Mouse (Mus musculus): Measurements from ENCODE around the gene Tcp11x2. TPM values are rescaled to one million over a fixed set of nuclear protein-coding genes. Genes with fewer than 3 reads are reported as not detected.

Tcp11x2 gene
- polyA plus RNA-seq, 1 experiment from 2014 or later, result not detected

DNA sequence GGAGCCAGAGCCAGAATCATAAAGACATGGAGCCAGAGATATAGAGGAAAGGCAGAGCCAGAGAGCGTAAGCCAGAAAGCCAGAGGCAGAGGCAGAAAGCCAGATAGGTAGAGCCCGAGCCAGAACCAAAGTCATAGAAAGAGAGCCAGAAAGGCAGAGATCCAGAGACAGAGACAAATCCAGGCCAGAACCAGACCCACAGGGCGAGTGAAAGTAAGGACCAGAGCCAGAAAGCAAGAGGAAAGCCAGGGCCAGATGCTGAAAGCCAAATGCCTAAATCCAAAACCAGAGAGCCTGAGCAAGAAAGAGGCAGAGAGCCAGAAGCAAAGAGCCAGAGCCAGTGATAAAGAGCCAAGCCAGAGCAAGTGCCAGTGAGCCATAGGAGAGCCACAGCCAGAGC lies 5.8 kb downstream of the Tcp11x2 start:
- WGBS, result 61% methylated on average over 3 of the region's 3 CpGs
- Histone ChIP-seq H3K4me1 (ENCODE audit: control insufficient read depth, insufficient read depth, low read length) (no peaks in the 10 kb centered on the region), H3K9me3 (ENCODE audit: control insufficient read depth, low read length) (no peaks in the 10 kb centered on the region), H3K27me3 (replicated peaks; ENCODE audit: control insufficient read depth, insufficient read depth, low read length) (no peaks in the 10 kb centered on the region; the same call in 1 of the 2 replicates), H3K4me3 (ENCODE audit: low read depth, low read length) (no peak overlapping the region), H3K9ac (ENCODE audit: low read depth, low read length) (no peak overlapping the region), H3K36me3 (ENCODE audit: control insufficient read depth, insufficient read depth, low read length) (no peaks in the 10 kb centered on the region), H3K27ac (replicated peaks; ENCODE audit: low read depth, low read length) (no peak overlapping the region), H3K4me2 (ENCODE audit: low read depth, low read length) (no peak overlapping the region)
- DNase-seq (ENCODE audit: low spot score) (no peak), ATAC-seq (ENCODE audit: low read depth) (no peak)

DNA sequence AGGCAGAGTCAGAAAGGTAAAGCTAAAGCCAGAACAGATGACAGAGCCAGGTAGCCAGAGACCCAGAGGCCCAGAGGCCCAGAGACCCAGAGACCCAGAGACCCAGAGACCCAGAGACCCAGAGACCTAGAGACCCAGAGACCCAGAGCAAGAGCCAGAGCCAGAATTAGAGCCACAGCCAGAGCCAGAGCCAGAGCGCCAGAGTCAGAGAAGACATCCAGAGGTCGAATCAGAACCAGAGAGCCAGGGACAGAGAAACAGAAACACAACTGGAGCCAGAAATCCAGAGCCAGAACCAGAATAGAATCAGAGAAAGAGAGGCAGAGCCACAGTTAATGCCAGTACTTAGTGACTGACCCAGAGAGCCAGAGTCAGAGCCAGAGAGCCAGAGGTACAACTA lies 11.7 kb downstream of the Tcp11x2 start:
- DNase-seq (ENCODE audit: low spot score) (no peak), ATAC-seq (ENCODE audit: low read depth) (no peak)
- no peaks in the 10 kb centered on the region for H3K36me3 ChIP-seq (ENCODE audit: control insufficient read depth, insufficient read depth, low read length)
- no peak overlapping the region for H3K27ac ChIP-seq (replicated peaks; ENCODE audit: low read depth, low read length)
- H3K4me1 ChIP-seq (ENCODE audit: control insufficient read depth, insufficient read depth, low read length), result no peaks in the 10 kb centered on the region
- H3K27me3 ChIP-seq (replicated peaks; ENCODE audit: control insufficient read depth, insufficient read depth, low read length), result no peaks in the 10 kb centered on the region; the same call in 1 of the 2 replicates
- H3K4me2 ChIP-seq (ENCODE audit: low read depth, low read length), result no peak overlapping the region
- H3K9me3 ChIP-seq (ENCODE audit: control insufficient read depth, low read length), result no peaks in the 10 kb centered on the region
- H3K9ac ChIP-seq (ENCODE audit: low read depth, low read length), result no peak overlapping the region
- no peak overlapping the region for H3K4me3 ChIP-seq (ENCODE audit: low read depth, low read length)
- 73% methylated on average over 2 of the region's 2 CpGs for WGBS

DNA sequence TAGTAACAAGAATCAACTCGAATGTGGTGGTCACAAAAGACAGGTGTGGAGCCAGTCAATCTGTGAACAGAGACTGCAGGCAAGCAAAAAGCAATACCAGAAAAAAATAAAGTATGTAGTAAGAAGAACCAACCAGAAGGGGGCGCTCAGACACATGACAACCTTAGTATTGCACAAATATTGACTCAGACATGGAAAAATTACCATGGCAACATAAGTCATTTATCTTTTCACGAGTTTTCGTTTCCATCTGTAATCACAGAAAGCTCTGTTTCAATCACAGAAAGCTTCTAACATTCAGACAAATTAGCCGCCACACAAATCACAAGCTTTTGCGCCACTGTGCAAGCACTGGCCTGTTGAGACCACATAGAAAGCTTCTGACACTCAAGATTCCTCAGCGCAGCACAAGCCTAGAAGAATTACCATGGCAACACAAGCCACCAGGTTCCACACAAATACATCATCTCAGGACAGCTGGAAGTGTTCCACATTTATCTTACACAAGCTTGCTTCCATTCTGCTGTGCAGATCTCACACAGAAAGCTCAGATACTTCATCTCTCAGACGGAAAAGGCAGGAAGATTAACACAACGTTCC lies 41.3 kb downstream of the Tcp11x2 start:
- H3K4me3 ChIP-seq (ENCODE audit: low read depth, low read length), result no peak overlapping the region
- peak; percentile 3 for DNase-seq (ENCODE audit: low spot score)
- H3K4me2 ChIP-seq (ENCODE audit: low read depth, low read length), result no peak overlapping the region
- WGBS, result 43% methylated on average over 9 of the region's 9 CpGs
- H3K9me3 ChIP-seq (ENCODE audit: control insufficient read depth, low read length), result no peaks in the 10 kb centered on the region
- no peaks in the 10 kb centered on the region for H3K27me3 ChIP-seq (replicated peaks; ENCODE audit: control insufficient read depth, insufficient read depth, low read length)
- no peaks in the 10 kb centered on the region for H3K36me3 ChIP-seq (ENCODE audit: control insufficient read depth, insufficient read depth, low read length)
- no peak overlapping the region for H3K27ac ChIP-seq (replicated peaks; ENCODE audit: low read depth, low read length)
- H3K4me1 ChIP-seq (ENCODE audit: control insufficient read depth, insufficient read depth, low read length), result no peaks in the 10 kb centered on the region
- no peak overlapping the region for H3K9ac ChIP-seq (ENCODE audit: low read depth, low read length)
- no peak for ATAC-seq (ENCODE audit: low read depth)

DNA sequence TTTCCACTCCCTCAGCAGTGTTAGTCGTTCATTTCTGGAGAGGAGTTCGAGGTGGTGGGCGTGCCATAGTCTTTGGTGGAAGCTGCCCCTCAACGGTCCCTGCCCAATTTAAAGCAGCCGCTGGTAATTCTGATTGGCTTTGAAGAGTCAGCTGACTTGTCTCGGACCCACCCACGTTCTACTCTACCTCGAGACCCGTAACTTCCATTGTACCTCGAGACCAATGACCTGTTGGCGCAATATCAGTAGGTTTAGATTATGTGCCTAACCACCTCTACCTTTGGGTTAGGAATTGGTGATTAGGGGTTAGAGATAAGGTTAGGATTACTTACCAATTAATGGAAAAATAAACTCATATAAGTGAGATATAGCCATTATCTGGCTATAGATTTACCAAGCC lies 66.0 kb downstream of the Tcp11x2 start, which contains the start of gene Prame:
Gene Prame, minus strand, starts transcription at position 101 of the 400 bp plus-strand sequence.
- no peak for ATAC-seq (ENCODE audit: low read depth)
- 86% methylated on average over 11 of the region's 11 CpGs for WGBS

More for the DNA sequence above, 66.0 kb downstream of the Tcp11x2 start, which contains the start of gene Prame:
- no peak for DNase-seq (ENCODE audit: low spot score)
- H3K4me2 ChIP-seq (ENCODE audit: low read depth, low read length), result no peak within 1 kb of the TSS
- no peak within 1 kb of the TSS for H3K9ac ChIP-seq (ENCODE audit: low read depth, low read length)
- no peaks in the 10 kb centered on the region for H3K36me3 ChIP-seq (ENCODE audit: control insufficient read depth, insufficient read depth, low read length)
- H3K27me3 ChIP-seq (replicated peaks; ENCODE audit: control insufficient read depth, insufficient read depth, low read length), result 0 out of 2 replicates have a peak, but pooled peaks cover 6% of the 10 kb centered on the region
- no peaks in the 10 kb centered on the region for H3K9me3 ChIP-seq (ENCODE audit: control insufficient read depth, low read length)
- no peaks in the 10 kb centered on the region for H3K4me1 ChIP-seq (ENCODE audit: control insufficient read depth, insufficient read depth, low read length)
- H3K27ac ChIP-seq (replicated peaks; ENCODE audit: low read depth, low read length), result no peak within 1 kb of the TSS
- no peak within 1 kb of the TSS for H3K4me3 ChIP-seq (ENCODE audit: low read depth, low read length)

Other genes with a start within 250 kb of the Tcp11x2 start
- 0.19 TPM in 1 of 2 replicates, not detected in the other for gene AV320801, start 199.2 kb downstream of the Tcp11x2 start, polyA plus RNA-seq (2014; fragmentation: Nextera tagmentation; extraction: Ambion mirVana)
- 0.24 and 0.35 TPM in 2 replicates for gene Nxf7, start 95.0 kb downstream of the Tcp11x2 start, polyA plus RNA-seq (2014; fragmentation: Nextera tagmentation; extraction: Ambion mirVana)
- gene Prame, start 66.1 kb downstream of the Tcp11x2 start, polyA plus RNA-seq (2014; fragmentation: Nextera tagmentation; extraction: Ambion mirVana), result 0.62 and 0.70 TPM in 2 replicates
- 1.0 and 1.3 TPM in 2 replicates for gene Tmsb15a, start 31.5 kb upstream of the Tcp11x2 start, polyA plus RNA-seq (2014; fragmentation: Nextera tagmentation; extraction: Ambion mirVana)
- gene Armcx5, start 48.9 kb upstream of the Tcp11x2 start, polyA plus RNA-seq (2014; fragmentation: Nextera tagmentation; extraction: Ambion mirVana), result 6.9 and 9.2 TPM in 2 replicates
- 56.4 and 59.2 TPM in 2 replicates for gene Gprasp1, start 48.9 kb upstream of the Tcp11x2 start, polyA plus RNA-seq (2014; fragmentation: Nextera tagmentation; extraction: Ambion mirVana)
- 48.6 and 59.2 TPM in 2 replicates for gene Bhlhb9, start 103.8 kb upstream of the Tcp11x2 start, polyA plus RNA-seq (2014; fragmentation: Nextera tagmentation; extraction: Ambion mirVana)
- gene Gprasp2, start 145.2 kb upstream of the Tcp11x2 start, polyA plus RNA-seq (2014; fragmentation: Nextera tagmentation; extraction: Ambion mirVana), result 28.0 and 36.9 TPM in 2 replicates